Mouse (Mus musculus) limb, embryonic 14.5 days (tissue): ENCODE measurements around the gene Palld. TPM values are rescaled to one million over a fixed set of nuclear protein-coding genes. Genes with fewer than 3 reads are reported as not detected.

Experiments used
- ATAC-seq: fragments of 200-750 bp; cut with Nextera tagmentation; 2 replicates; pipeline ENCODE4 v1.8.0; 2017; ENCODE audit warnings: low read depth, moderate number of reproducible peaks, moderate TSS enrichment; ENCODE audit not compliant: low FRiP score
- DNase-seq: peaks from one replicate; pipeline ENCODE4 v3.0.0-alpha.2; 2015; ENCODE audit warnings: low spot score
- H3K27ac ChIP-seq: fragments of 300-500 bp; sonication (generic); replicated peaks from 2 replicates; pipeline ENCODE4 v1.5.1; 2014; ENCODE audit warnings: low read depth, mild to moderate bottlenecking, low read length, moderate library complexity, mixed read lengths
- H3K27me3 ChIP-seq: fragments of 300-500 bp; sonication (generic); 2 replicates; pipeline ENCODE4 v1.6.1; 2014; ENCODE audit warnings: low read length, mixed read lengths; ENCODE audit not compliant: control insufficient read depth, insufficient read depth
- H3K36me3 ChIP-seq: fragments of 300-500 bp; sonication (generic); 2 replicates; pipeline ENCODE4 v1.6.1; 2014; ENCODE audit warnings: mild to moderate bottlenecking, low read length, moderate library complexity, mixed read lengths; ENCODE audit not compliant: control insufficient read depth, insufficient read depth
- H3K4me1 ChIP-seq: fragments of 300-500 bp; sonication (generic); 2 replicates; pipeline ENCODE4 v1.6.1; 2014; ENCODE audit warnings: antibody characterized with exemption, low read length, mixed read lengths; ENCODE audit not compliant: control insufficient read depth, insufficient read depth
- H3K4me2 ChIP-seq: fragments of 300-500 bp; sonication (generic); replicated peaks from 2 replicates; pipeline ENCODE4 v1.6.1; 2014; ENCODE audit warnings: low read depth, mild to moderate bottlenecking, low read length, moderate library complexity; ENCODE audit not compliant: severe bottlenecking
- H3K4me3 ChIP-seq: fragments of 300-500 bp; sonication (generic); replicated peaks from 2 replicates; pipeline ENCODE4 v1.5.1; 2014; ENCODE audit warnings: low read length
- H3K9ac ChIP-seq: fragments of 300-500 bp; sonication (generic); 2 replicates; pipeline ENCODE4 v1.6.1; 2014; ENCODE audit warnings: mild to moderate bottlenecking, low read depth, low read length, moderate library complexity; ENCODE audit not compliant: severe bottlenecking
- H3K9me3 ChIP-seq: fragments of 300-500 bp; sonication (generic); 2 replicates; pipeline ENCODE4 v1.6.1; 2016; ENCODE audit warnings: low read length; ENCODE audit not compliant: control insufficient read depth
- POLR2A ChIP-seq: fragments of 200-500 bp; IDR thresholded peaks from 2 replicates; pipeline ENCODE4 v1.8.0; 2012; ENCODE audit warnings: inconsistent platforms, mild to moderate bottlenecking, moderate library complexity, borderline replicate concordance; ENCODE audit not compliant: insufficient read depth, insufficient read length; ENCODE audit errors: extremely low read depth
- WGBS: fragments of 180-500 bp; shearing (Covaris S2); extraction: QIAGEN DNeasy Blood & Tissue Kit; methylation state at CpG from one replicate; pipeline ENCODE4 v1.1.7; 2014; 5-methylcytosine and 5-hydroxymethylcytosine counted together
- polyA plus RNA-seq, 2 experiments: library from polyadenylated mRNA; depleted of rRNA in 1 of 2; stranded (reverse) in 1 of 2; unstranded in 1 of 2; fragments of >200 nt; fragmentation: Nextera tagmentation in 1 of 2; extraction: Ambion mirVana in 1 of 2; gene quantifications; 2 replicates each; pipeline versions ENCODE4 v1.2.1 to v1.2.3; 2012 to 2014

Palld gene
- polyA plus RNA-seq, 2 experiments, result 61.4 to 99.0 TPM

DNA sequence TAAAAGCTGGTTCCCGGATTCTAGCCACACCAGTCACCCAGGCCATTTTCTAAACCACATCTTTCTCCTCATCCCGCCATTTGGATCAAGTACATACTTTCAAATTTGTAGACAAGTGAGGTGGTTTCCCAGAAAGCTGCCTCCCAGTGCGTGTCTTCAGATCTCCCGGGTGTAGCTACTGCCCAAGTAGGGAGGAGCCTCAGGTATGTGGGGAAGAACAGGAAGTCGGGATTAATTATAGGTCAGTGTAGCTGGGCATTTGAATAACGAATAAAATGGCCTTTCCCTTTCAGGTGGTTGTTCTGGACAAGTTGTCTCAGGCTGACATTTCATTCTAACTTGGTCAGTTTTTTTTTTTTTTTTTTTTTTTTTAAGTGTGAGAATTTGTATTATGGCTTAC lies 170.3 kb downstream of the Palld start:
- H3K9ac ChIP-seq, result no peak overlapping the region
- no peak for TF ChIP-seq POLR2A
- H3K4me2 ChIP-seq, result no peak overlapping the region
- whole genome bisulfite sequencing, result 56% methylated on average over 6 of the region's 6 CpGs
- no peak overlapping the region for H3K4me3 ChIP-seq
- H3K9me3 ChIP-seq, result no peaks in the 10 kb centered on the region
- ATAC-seq, result no peak
- no peak for DNase-seq
- no peak overlapping the region for H3K27ac ChIP-seq
- 0 out of 2 replicates have a peak, but pooled peaks cover 2% of the 10 kb centered on the region for H3K36me3 ChIP-seq
- peaks cover 29% of the 10 kb centered on the region for H3K4me1 ChIP-seq
- no peaks in the 10 kb centered on the region for H3K27me3 ChIP-seq

GRCm38 (mm10) chr8:61731306-61732088 lies 171.0 kb downstream of the Palld start:
- Histone ChIP-seq H3K9me3 (no peaks in the 10 kb centered on the region), H3K36me3 (0 out of 2 replicates have a peak, but pooled peaks cover 2% of the 10 kb centered on the region), H3K4me2 (no peak overlapping the region), H3K27ac (no peak overlapping the region), H3K9ac (no peak overlapping the region), H3K4me1 (peaks cover 23% of the 10 kb centered on the region), H3K27me3 (no peaks in the 10 kb centered on the region), H3K4me3 (no peak overlapping the region)
- no peak for TF ChIP-seq POLR2A
- ATAC-seq (no peak), DNase-seq (no peak)
- WGBS, result 57% methylated on average over 5 of the region's 5 CpGs

GRCm38 (mm10) chr8:61730669-61731068 lies 171.8 kb downstream of the Palld start:
- no peaks in the 10 kb centered on the region for H3K9me3 ChIP-seq
- H3K4me2 ChIP-seq, result no peak overlapping the region
- H3K4me1 ChIP-seq, result peaks cover 21% of the 10 kb centered on the region
- H3K4me3 ChIP-seq, result no peak overlapping the region
- no peaks in the 10 kb centered on the region for H3K27me3 ChIP-seq
- ATAC-seq (no peak), DNase-seq (peak; percentile 54)
- TF ChIP-seq POLR2A, result no peak
- no peak overlapping the region for H3K9ac ChIP-seq
- H3K27ac ChIP-seq, result no peak overlapping the region
- H3K36me3 ChIP-seq, result no peaks in the 10 kb centered on the region
- 58% methylated on average over 6 of the region's 6 CpGs for WGBS

GRCm38 (mm10) chr8:61725306-61726017 lies 177.0 kb downstream of the Palld start:
- Histone ChIP-seq H3K9ac (no peak overlapping the region), H3K4me3 (no peak overlapping the region), H3K4me2 (no peak overlapping the region), H3K4me1 (peaks cover 9% of the 10 kb centered on the region), H3K27ac (no peak overlapping the region), H3K36me3 (no peaks in the 10 kb centered on the region), H3K27me3 (no peaks in the 10 kb centered on the region), H3K9me3 (no peaks in the 10 kb centered on the region)
- no peak for DNase-seq
- WGBS, result 57% methylated on average over 8 of the region's 8 CpGs
- TF ChIP-seq POLR2A, result no peak
- ATAC-seq, result no peak

DNA sequence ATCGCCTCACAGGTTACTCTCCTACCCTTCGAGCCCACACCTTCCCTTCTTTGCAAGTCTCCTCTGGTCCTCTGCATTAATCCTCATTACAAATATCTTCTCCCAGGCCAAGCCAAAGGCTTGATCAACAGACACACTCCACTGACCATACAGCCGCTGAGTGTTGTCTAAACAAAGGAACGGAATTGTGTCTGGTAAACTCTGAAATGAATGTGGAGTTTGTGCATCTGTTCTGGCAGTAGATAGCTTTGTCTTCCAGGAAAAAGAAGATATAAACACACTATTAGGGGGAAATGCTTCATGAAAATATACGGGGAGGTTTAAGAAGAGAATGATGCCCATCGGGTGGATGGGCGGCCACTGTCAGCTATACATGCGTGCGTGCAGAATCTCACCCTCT lies 180.3 kb downstream of the Palld start:
- H3K4me3 ChIP-seq, result no peak overlapping the region
- no peak overlapping the region for H3K4me2 ChIP-seq
- H3K27ac ChIP-seq, result no peak overlapping the region
- H3K9ac ChIP-seq, result no peak overlapping the region
- no peaks in the 10 kb centered on the region for H3K4me1 ChIP-seq
- H3K27me3 ChIP-seq, result no peaks in the 10 kb centered on the region
- ATAC-seq (no peak), DNase-seq (no peak)
- 89% methylated on average over 9 of the region's 9 CpGs for WGBS
- H3K9me3 ChIP-seq, result no peaks in the 10 kb centered on the region
- peaks cover 15% of the 10 kb centered on the region for H3K36me3 ChIP-seq
- no peak for TF ChIP-seq POLR2A
